8 mouse cellular contexts compared by ENCODE assay signal in the genomic region with DNA sequence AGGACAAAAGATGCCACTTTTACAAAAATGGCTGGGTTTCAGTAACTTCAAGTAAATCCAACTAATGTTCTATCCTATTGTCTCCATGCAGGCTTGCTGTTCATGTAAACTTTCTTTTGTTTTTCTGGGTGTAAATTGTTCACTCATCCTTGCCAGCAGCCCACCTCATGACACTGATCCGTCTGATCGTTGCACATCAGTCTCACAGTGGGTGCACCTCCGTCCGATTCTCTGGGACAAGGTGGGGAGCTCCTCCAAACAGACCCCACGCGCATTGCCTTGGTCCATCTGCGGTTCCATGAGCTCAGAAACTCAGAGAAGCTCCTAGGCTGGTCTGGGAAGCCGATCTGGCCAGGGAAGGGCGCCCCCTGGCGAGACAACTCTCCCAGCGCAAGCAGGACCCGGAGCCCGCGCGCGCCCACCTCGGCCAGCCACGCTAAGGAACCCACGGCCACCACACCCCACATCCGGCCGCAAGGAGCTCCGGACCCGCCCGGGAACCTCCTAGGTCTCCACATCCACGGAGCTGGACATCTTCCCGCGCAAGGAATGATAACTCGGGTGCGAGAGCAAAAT. TPM values are rescaled to one million over a fixed set of nuclear protein-coding genes. Genes with fewer than 3 reads are reported as not detected.
DNase-seq lines count a peak whose midpoint lies in the region.

No protein-coding gene starts in this region.

- peak; percentile 71 for DNase-seq in adrenal gland, adult 8-10 months
- DNase-seq in embryo, embryonic 10.5 days (ENCODE audit: low spot score), result peak; percentile 92
- DNase-seq in gastrocnemius, postnatal 14 days, result peak; percentile 86
- peak; percentile 67 for DNase-seq in induced T-regulatory cell, adult 2 months (ENCODE audit: low read depth)
- DNase-seq in left cerebral cortex, postnatal 25 days (ENCODE audit: low spot score in 2 of 2), result peak; percentile 73 to 80
- peak; percentile 89 for DNase-seq in mesoderm, embryonic 11.5 days (ENCODE audit: low read depth, low spot score)
- DNase-seq in right cerebral cortex, postnatal 36 days (ENCODE audit: low spot score in 2 of 2), result peak; percentile 43 to 55
- peak; percentile 80 to 90 for DNase-seq in urinary bladder, postnatal 4 days (ENCODE audit: low spot score in 2 of 2)

- intact Hi-C loops in gastrocnemius, postnatal 14 days (cut with DNase I; ENCODE audit: low total_unique reads), result loop anchor here (5.0 kb wide), 2 partner anchors 106 to 139 kb away; no protein-coding TSS in a partner anchor
- intact Hi-C loops in left cerebral cortex, postnatal 25 days (cut with DNase I), result loop anchor here (1.0 to 5.0 kb wide), 3 partner anchors 84 to 116 kb away; no protein-coding TSS in a partner anchor

RNA-seq across cellular contexts. Expression of a gene that starts 1.0 kb away (rescaled TPM):
- 10 to 100 TPM; 39.5 to 48.5 (median 45.8) TPM for total RNA-seq in adrenal gland, adult 8-10 months (2022)
- 10 to 100 TPM in 1 of 2 experiments, 1 to 10 TPM in 1; 9.7 to 11.4 TPM for total RNA-seq in gastrocnemius, postnatal 14 days (2021)
- total RNA-seq in left cerebral cortex, postnatal 25 days (2021), result 1 to 10 TPM; 1.9 to 2.2 TPM

Comparison
In these comparisons a context has a peak if more than half of its experiments do, and no peak if none do; other contexts are left out.
1. Peak in every context shown above with its lines: DNase-seq.